Mouse (Mus musculus): Measurements from ENCODE around the gene Nutm2. TPM values are rescaled to one million over a fixed set of nuclear protein-coding genes. Genes with fewer than 3 reads are reported as not detected.
"Not testable (repeated sequence)": the region's sequence is repeated elsewhere in the genome, so short reads cannot be mapped to it uniquely, and the experiment has no call there.

Nutm2 gene
- polyA plus RNA-seq, 1 experiment from 2014 or later = not detected

DNA sequence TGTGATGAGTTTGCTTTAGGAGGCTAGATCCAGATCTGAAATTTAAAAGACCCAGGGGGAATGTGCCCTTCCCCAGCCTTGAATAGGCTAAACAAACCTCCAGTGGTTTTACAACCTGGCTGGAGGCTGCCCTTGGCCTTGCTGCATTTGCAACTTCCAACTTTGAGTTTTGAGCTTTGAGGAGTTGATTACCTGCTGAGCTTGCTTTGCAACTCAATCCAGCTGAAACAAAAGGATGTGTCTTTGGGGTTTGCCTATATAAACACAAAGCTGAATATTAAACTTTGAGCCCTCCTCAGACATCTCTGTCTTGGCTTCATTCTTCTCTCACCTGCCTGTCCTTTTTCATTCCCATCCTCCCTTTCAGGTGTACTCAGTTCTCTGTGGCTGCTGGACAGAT lies 21.4 kb downstream of the Nutm2 start:
- H3K27ac ChIP-seq (replicated peaks); H3K4me1 ChIP-seq; H3K9me3 ChIP-seq; DNase-seq (ENCODE audit: low spot score); H3K36me3 ChIP-seq (replicated peaks); H3K27me3 ChIP-seq (replicated peaks; ENCODE audit: low read depth, poor library complexity, severe bottlenecking); H3K4me3 ChIP-seq: not testable (repeated sequence)

DNA sequence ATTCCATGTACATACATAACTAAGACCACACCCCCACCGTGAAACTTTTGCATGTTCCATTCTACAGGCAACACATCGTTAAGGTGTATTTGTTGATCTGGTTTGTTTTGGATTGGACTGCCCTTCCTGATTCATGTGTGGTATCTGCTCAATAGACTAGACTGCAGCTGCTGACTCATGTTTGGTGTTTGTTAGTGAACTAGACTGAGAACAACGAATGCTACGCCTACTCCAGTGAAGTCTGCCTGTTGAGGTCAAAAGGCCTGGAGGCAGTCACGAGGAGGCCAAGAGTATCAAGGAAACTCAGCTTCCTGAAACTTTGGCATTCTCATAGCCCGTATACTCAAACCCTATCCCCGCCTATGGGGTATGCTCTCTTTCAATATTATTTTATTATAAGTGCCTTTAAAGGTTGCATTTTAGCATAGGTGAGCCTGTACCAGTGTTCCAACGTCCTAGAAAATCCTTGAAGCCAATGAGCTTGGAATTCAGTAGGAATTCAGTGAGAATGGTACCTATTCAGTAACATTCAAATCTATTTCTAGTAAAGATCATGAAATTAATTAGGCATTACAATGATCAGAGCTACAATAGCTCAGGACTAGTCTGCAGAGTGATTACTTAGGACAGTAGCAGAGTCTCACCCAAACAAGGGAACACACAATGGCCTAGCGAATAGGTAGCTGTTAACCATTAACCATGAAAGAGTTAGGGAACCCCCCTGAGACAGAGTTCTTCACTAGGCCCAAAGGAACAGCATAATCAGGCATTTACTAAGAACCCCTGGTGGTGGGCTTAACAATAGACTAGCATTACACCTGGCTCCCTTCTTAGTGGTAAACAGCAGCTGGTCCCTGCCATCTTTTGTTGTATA lies 43.6 kb downstream of the Nutm2 start:
- WGBS = 84% methylated on average over 9 of the region's 9 CpGs
- H3K27ac ChIP-seq (replicated peaks); DNase-seq (ENCODE audit: low spot score); H3K27me3 ChIP-seq (replicated peaks; ENCODE audit: low read depth, poor library complexity, severe bottlenecking); H3K4me1 ChIP-seq; H3K9me3 ChIP-seq; H3K36me3 ChIP-seq (replicated peaks); H3K4me3 ChIP-seq: not testable (repeated sequence)

Other genes with a start within 250 kb of the Nutm2 start
- gene Gm906, start 217.0 kb upstream of the Nutm2 start, polyA plus RNA-seq (2016; fragmentation: Nextera tagmentation; extraction: Ambion mirVana) = not detected in 2 replicates
- gene Fbxw17, start 49.4 kb upstream of the Nutm2 start, polyA plus RNA-seq (2016; fragmentation: Nextera tagmentation; extraction: Ambion mirVana) = 26.3 and 33.6 TPM in 2 replicates
- not detected in 2 replicates for gene Gm47429, start 23.4 kb upstream of the Nutm2 start, polyA plus RNA-seq (2016; fragmentation: Nextera tagmentation; extraction: Ambion mirVana)
- gene Gm904, start 175.9 kb downstream of the Nutm2 start, polyA plus RNA-seq (2016; fragmentation: Nextera tagmentation; extraction: Ambion mirVana) = not detected in 2 replicates
- not detected in 2 replicates for gene Gm8765, start 231.0 kb downstream of the Nutm2 start, polyA plus RNA-seq (2016; fragmentation: Nextera tagmentation; extraction: Ambion mirVana)